Mouse (Mus musculus): ENCODE measurements around the gene Nkrf. TPM values are rescaled to one million over a fixed set of nuclear protein-coding genes. Genes with fewer than 3 reads are reported as not detected.
"Not testable (repeated sequence)": the region's sequence is repeated elsewhere in the genome, so short reads cannot be mapped to it uniquely, and the experiment has no call there.

Gene Nkrf
- total RNA-seq (2021) = 1 to 10 TPM; 3.9 to 4.1 TPM

GRCm38 (mm10) chrX:36902321-36903114 lies at the start of gene Nkrf:
Gene Nkrf (minus strand): TSS chrX:36902899.
- peak; percentile 26 for DNase-seq

- DNase-seq = no peak
These were observed 38.4 kb upstream of the Nkrf start for GRCm38 (mm10) chrX:36941106-36941505.

- DNase-seq = peak; percentile 60
These were observed 37.2 kb upstream of the Nkrf start for GRCm38 (mm10) chrX:36939806-36940413.

GRCm38 (mm10) chrX:36935326-36935966 lies 32.7 kb upstream of the Nkrf start:
- DNase-seq = no peak

- DNase-seq = no peak
These were observed 27.9 kb upstream of the Nkrf start for GRCm38 (mm10) chrX:36930574-36930973.

GRCm38 (mm10) chrX:36929694-36930093 lies 27.0 kb upstream of the Nkrf start:
- no peak for DNase-seq

- DNase-seq = no peak
These were observed 26.1 kb upstream of the Nkrf start for GRCm38 (mm10) chrX:36928791-36929190.

- DNase-seq = no peak
These were observed 18.6 kb upstream of the Nkrf start for GRCm38 (mm10) chrX:36921346-36921745.

- DNase-seq = no peak
These were observed 15.1 kb upstream of the Nkrf start for GRCm38 (mm10) chrX:36917749-36918148.

GRCm38 (mm10) chrX:36911343-36911742 lies 8.6 kb upstream of the Nkrf start:
- peak; percentile 59 for DNase-seq

GRCm38 (mm10) chrX:36906539-36906938 lies 3.8 kb upstream of the Nkrf start:
- DNase-seq = no peak

- DNase-seq = peak; percentile 93
These were observed 543 bp upstream of the Nkrf start for GRCm38 (mm10) chrX:36903115-36903768.

GRCm38 (mm10) chrX:36901655-36902054 lies 1.0 kb downstream of the Nkrf start:
- no peak for DNase-seq

GRCm38 (mm10) chrX:36898931-36899330 lies 3.8 kb downstream of the Nkrf start:
- DNase-seq = not testable (repeated sequence)

- peak; percentile 25 for DNase-seq
These were observed 18.0 kb downstream of the Nkrf start for GRCm38 (mm10) chrX:36884719-36885118.

GRCm38 (mm10) chrX:36874704-36875128 lies 28.0 kb downstream of the Nkrf start:
- DNase-seq = no peak

GRCm38 (mm10) chrX:36874178-36874696 lies 28.5 kb downstream of the Nkrf start:
- peak; percentile 91 for DNase-seq

GRCm38 (mm10) chrX:36873765-36874164 lies 28.9 kb downstream of the Nkrf start, which contains the start of the genes Ube2a and C330007P06Rik:
Gene Ube2a (plus strand): TSS chrX:36873900.
Gene C330007P06Rik (minus strand): TSS chrX:36874111.
- DNase-seq = no peak

- DNase-seq = no peak
These were observed 32.3 kb downstream of the Nkrf start for GRCm38 (mm10) chrX:36870372-36870771.

GRCm38 (mm10) chrX:36864609-36865328 lies 37.9 kb downstream of the Nkrf start:
- DNase-seq = no peak

GRCm38 (mm10) chrX:36863766-36864608 lies 38.7 kb downstream of the Nkrf start:
- DNase-seq = peak; percentile 80
